Mouse (Mus musculus): Measurements from ENCODE around the gene Kcnj8. TPM values are rescaled to one million over a fixed set of nuclear protein-coding genes. Genes with fewer than 3 reads are reported as not detected.

Kcnj8 gene
- total and polyA plus RNA-seq, 3 experiments = not detected

Other genes with a start within 250 kb of the Kcnj8 start
- gene Slco1a5, start 248.6 kb downstream of the Kcnj8 start, total RNA-seq (2012; rRNA removed) = not detected in 2 replicates
- not detected in 2 replicates for gene Slco1a5, start 248.6 kb downstream of the Kcnj8 start, total RNA-seq (2014; rRNA removed)
- gene Slco1a5, start 248.6 kb downstream of the Kcnj8 start, polyA plus RNA-seq (2012; ENCODE audit: insufficient read length, low read depth) = not detected in 2 replicates
- gene Pyroxd1, start 226.0 kb downstream of the Kcnj8 start, total RNA-seq (2012; rRNA removed) = 7.9 and 8.0 TPM in 2 replicates
- 11.2 and 13.0 TPM in 2 replicates for gene Pyroxd1, start 226.0 kb downstream of the Kcnj8 start, total RNA-seq (2014; rRNA removed)
- gene Pyroxd1, start 226.0 kb downstream of the Kcnj8 start, polyA plus RNA-seq (2012; ENCODE audit: insufficient read length, low read depth) = 11.5 and 13.3 TPM in 2 replicates
- gene Recql, start 184.5 kb downstream of the Kcnj8 start, total RNA-seq (2012; rRNA removed) = 24.9 and 37.7 TPM in 2 replicates
- gene Recql, start 184.5 kb downstream of the Kcnj8 start, total RNA-seq (2014; rRNA removed) = 44.6 and 49.7 TPM in 2 replicates
- gene Recql, start 184.5 kb downstream of the Kcnj8 start, polyA plus RNA-seq (2012; ENCODE audit: insufficient read length, low read depth) = 45.4 and 63.7 TPM in 2 replicates
- 28.3 and 36.4 TPM in 2 replicates for gene Golt1b, start 184.4 kb downstream of the Kcnj8 start, total RNA-seq (2012; rRNA removed)
- 71.8 and 76.6 TPM in 2 replicates for gene Golt1b, start 184.4 kb downstream of the Kcnj8 start, total RNA-seq (2014; rRNA removed)
- 48.4 and 51.5 TPM in 2 replicates for gene Golt1b, start 184.4 kb downstream of the Kcnj8 start, polyA plus RNA-seq (2012; ENCODE audit: insufficient read length, low read depth)
- 0.17 TPM in 1 of 2 replicates, not detected in the other for gene Spx, start 158.2 kb downstream of the Kcnj8 start, total RNA-seq (2012; rRNA removed)
- 0.22 and 0.51 TPM in 2 replicates for gene Spx, start 158.2 kb downstream of the Kcnj8 start, total RNA-seq (2014; rRNA removed)
- gene Spx, start 158.2 kb downstream of the Kcnj8 start, polyA plus RNA-seq (2012; ENCODE audit: insufficient read length, low read depth) = 0.16 TPM in 1 of 2 replicates, not detected in the other
- not detected in 2 replicates for gene Gys2, start 98.5 kb downstream of the Kcnj8 start, total RNA-seq (2012; rRNA removed)
- not detected in 2 replicates for gene Gys2, start 98.5 kb downstream of the Kcnj8 start, total RNA-seq (2014; rRNA removed)
- not detected in 2 replicates for gene Gys2, start 98.5 kb downstream of the Kcnj8 start, polyA plus RNA-seq (2012; ENCODE audit: insufficient read length, low read depth)
- 0.25 TPM in 1 of 2 replicates, not detected in the other for gene Ldhb, start 63.7 kb downstream of the Kcnj8 start, total RNA-seq (2012; rRNA removed)
- gene Ldhb, start 63.7 kb downstream of the Kcnj8 start, total RNA-seq (2014; rRNA removed) = 0.59 TPM in 1 of 2 replicates, not detected in the other
- not detected in 2 replicates for gene Ldhb, start 63.7 kb downstream of the Kcnj8 start, polyA plus RNA-seq (2012; ENCODE audit: insufficient read length, low read depth)
- gene Abcc9, start 130.7 kb upstream of the Kcnj8 start, total RNA-seq (2012; rRNA removed) = not detected in 2 replicates
- gene Abcc9, start 130.7 kb upstream of the Kcnj8 start, total RNA-seq (2014; rRNA removed) = not detected in 2 replicates
- gene Abcc9, start 130.7 kb upstream of the Kcnj8 start, polyA plus RNA-seq (2012; ENCODE audit: insufficient read length, low read depth) = not detected in 2 replicates
- gene Cmas, start 185.1 kb upstream of the Kcnj8 start, total RNA-seq (2012; rRNA removed) = 37.3 and 39.5 TPM in 2 replicates
- 62.4 and 66.7 TPM in 2 replicates for gene Cmas, start 185.1 kb upstream of the Kcnj8 start, total RNA-seq (2014; rRNA removed)
- gene Cmas, start 185.1 kb upstream of the Kcnj8 start, polyA plus RNA-seq (2012; ENCODE audit: insufficient read length, low read depth) = 63.9 and 65.7 TPM in 2 replicates
- gene Sult6b2, start 232.9 kb upstream of the Kcnj8 start, total RNA-seq (2012; rRNA removed) = 0.08 and 0.25 TPM in 2 replicates
- 0.49 and 0.54 TPM in 2 replicates for gene Sult6b2, start 232.9 kb upstream of the Kcnj8 start, total RNA-seq (2014; rRNA removed)
- 1.1 and 1.8 TPM in 2 replicates for gene Sult6b2, start 232.9 kb upstream of the Kcnj8 start, polyA plus RNA-seq (2012; ENCODE audit: insufficient read length, low read depth)

Measured in CH12.LX (cell line).